Mouse (Mus musculus): ENCODE results near the gene Atr.

DNA sequence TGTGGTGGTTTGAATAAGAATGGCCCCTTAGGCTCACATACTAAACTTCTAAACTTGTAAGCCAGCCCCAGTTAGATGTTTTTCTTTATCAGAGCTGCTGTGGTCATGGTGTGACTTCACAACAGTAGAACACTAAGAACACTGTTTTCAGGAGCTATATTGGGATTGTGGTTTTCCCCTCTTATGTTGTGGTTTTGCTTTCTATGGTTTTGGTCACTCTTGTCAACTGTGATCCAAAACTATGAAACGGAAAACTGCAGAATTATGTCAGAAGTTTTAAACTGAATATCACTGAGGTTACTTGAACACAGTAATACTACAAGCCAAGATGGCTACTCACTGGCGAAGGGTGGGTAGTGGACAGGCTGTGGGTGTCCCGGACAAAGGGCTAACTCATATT is 24.6 kb upstream of the Atr start:
- no peak for TF ChIP-seq CTCF (IDR thresholded peaks at IDR 0.05; ENCODE audit: low read depth)
- no peak for TF ChIP-seq EP300 (optimal IDR thresholded peaks at IDR 0.05)
